Mouse (Mus musculus): ENCODE results near the gene D17H6S53E. TPM values are rescaled to one million over a fixed set of nuclear protein-coding genes. Genes with fewer than 3 reads are reported as not detected.

The D17H6S53E gene
- total RNA-seq (2022): 10 to 100 TPM; 29.3 to 41.2 (median 39.6) TPM

DNA sequence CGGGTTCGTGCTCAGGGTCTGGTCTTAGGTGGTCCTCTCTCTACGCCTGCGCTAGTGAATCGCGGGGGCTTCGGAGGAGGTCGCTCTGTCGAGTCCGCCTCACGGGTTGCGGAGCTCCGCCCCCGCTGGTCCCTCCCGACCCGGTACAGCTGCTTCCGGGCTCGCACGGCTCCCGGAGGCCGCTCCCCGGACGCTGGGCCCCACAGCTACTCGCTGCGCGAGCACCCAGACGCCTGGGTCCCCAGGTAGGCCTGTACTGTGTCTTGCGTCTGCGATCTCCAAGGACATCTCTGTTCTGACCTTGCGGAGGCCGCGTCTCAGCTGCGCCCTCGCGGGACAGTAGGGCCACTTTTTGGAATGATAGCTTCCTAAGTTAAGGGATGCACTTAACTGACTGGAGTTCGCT, at the start of gene D17H6S53E:
Gene D17H6S53E (plus strand): TSS at position 168 of the 406 bp plus-strand sequence.
- DNase-seq: peak; percentile 71

DNA sequence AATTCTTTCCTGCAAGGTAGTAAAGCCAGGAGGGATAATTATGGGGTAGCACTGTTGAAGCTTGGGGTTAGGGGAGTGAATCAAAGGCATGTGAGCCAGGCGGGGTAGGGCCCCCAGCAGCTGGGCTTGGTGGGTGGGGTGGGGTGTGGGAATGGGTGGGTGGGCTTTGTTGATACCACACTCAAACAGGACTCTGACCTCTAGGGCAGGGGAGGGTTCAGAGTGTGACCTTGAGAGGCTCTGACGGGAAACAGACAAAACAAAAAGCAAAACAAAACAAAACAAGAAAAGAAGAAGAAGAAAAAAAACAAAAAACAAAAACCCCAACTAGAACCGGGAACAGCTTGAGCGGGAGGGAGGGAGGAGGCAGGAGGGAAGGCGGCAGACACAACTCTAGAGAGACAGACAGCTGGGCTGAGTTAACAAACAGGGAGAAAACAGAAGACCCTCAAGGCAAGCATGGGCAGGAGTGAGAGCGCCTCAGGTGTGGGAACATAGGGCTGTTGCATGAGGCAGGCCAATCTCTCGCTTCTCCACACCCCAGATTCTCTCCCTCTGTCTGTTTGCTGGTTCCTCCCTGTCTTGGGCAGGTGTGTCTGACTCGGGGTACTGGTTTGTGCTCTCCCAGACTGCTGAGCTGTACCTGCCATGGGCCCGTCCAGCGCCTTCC, 49.5 kb upstream of the D17H6S53E start, which contains the start of gene Ly6g6e:
Gene Ly6g6e (plus strand): TSS at position 396 of the 670 bp plus-strand sequence.
- no peak for DNase-seq

- no peak for DNase-seq
These were observed 48.9 kb upstream of the D17H6S53E start for GRCm38 (mm10) chr17:35077285-35077684.

GRCm38 (mm10) chr17:35077786-35078233, 48.4 kb upstream of the D17H6S53E start, which contains the start of gene Ly6g6d:
Gene Ly6g6d (minus strand): TSS chr17:35078065.
- no peak for DNase-seq

GRCm38 (mm10) chr17:35079778-35080177, 46.4 kb upstream of the D17H6S53E start:
- DNase-seq: no peak

DNA sequence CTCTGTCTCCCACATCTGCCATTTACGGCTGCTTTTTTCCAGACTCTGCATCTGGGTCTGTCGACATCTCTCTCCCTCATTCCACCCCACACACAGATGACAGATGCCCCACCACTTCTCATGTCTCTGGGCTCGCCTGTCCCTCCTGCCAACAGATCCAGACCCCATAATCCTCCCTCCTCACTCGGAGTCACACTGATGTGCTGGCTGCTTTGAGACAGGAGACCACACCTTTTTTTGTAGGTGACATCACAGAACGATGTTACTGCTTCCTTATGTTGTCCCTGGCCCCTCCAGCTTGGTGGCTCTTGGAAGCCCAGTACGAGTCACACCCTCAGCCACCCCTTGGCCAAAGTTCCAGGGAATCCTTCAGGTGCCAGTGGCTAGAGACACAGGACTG, 45.9 kb upstream of the D17H6S53E start:
- no peak for DNase-seq

DNA sequence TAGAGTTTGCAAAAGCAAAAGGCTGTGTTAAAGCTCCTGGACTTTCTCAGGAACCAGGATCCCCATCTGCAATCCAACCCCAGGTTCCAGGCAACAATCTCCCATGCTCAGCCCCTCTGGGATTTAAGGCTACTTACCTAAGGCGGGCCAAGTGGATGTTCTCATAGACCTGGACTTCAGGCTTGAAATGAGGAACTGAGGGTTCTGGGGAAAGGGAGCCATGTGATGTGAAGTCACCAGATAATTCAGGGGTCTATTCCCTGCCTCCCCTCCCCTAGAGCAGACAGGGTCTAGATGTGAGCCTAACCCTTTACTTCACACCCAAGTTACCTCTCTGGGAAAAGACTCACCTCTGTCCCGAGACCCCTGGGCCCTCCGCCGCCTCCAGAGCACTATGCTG, 45.5 kb upstream of the D17H6S53E start:
- DNase-seq: no peak

DNA sequence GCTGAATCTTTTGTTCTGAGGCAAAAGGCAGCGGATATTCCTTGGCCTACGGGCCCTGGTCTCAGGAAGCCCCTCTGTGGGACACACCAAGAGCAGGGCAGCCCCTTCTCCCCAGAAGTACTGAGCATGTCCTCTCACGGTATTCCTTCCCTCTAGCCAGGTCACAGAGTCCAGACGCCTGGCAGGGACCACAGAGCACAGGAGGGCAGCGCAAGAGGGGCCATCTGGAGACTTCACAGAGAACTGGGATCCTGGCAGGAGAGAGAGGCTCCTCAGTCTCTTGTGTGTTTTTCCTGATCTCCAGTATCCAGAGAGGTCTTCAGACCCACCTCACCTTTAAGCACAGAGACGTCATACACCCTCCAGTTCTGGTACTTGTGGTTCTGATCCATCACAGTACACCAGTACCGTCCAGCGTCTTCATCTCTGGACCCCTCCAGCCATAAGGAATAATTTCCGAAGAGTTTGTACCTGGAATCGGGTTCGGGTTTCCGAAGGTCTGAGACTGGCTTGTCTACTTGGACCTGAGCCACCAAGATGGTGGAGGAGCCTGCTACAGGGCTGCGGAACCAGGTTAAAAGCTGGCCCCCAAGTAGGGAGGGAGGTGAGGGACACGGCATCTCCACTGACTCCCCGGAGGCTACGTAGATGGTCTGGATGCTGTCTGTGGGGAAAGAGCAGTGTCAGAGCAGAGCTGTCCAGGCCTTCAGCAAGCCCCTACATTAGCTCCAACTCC, 43.2 kb upstream of the D17H6S53E start:
- no peak for DNase-seq

- no peak for DNase-seq
These were observed 42.2 kb upstream of the D17H6S53E start for GRCm38 (mm10) chr17:35083929-35084497.

GRCm38 (mm10) chr17:35085208-35085865, 40.8 kb upstream of the D17H6S53E start, which contains the start of gene Ly6g6f:
Gene Ly6g6f (minus strand): TSS chr17:35085610.
- no peak for DNase-seq

- DNase-seq: no peak
These were observed 38.0 kb upstream of the D17H6S53E start for GRCm38 (mm10) chr17:35088151-35088550.

GRCm38 (mm10) chr17:35088825-35089644, 37.1 kb upstream of the D17H6S53E start, which contains the start of gene Abhd16a:
Gene Abhd16a (plus strand): TSS chr17:35089263.
- peak; percentile 90 for DNase-seq

DNA sequence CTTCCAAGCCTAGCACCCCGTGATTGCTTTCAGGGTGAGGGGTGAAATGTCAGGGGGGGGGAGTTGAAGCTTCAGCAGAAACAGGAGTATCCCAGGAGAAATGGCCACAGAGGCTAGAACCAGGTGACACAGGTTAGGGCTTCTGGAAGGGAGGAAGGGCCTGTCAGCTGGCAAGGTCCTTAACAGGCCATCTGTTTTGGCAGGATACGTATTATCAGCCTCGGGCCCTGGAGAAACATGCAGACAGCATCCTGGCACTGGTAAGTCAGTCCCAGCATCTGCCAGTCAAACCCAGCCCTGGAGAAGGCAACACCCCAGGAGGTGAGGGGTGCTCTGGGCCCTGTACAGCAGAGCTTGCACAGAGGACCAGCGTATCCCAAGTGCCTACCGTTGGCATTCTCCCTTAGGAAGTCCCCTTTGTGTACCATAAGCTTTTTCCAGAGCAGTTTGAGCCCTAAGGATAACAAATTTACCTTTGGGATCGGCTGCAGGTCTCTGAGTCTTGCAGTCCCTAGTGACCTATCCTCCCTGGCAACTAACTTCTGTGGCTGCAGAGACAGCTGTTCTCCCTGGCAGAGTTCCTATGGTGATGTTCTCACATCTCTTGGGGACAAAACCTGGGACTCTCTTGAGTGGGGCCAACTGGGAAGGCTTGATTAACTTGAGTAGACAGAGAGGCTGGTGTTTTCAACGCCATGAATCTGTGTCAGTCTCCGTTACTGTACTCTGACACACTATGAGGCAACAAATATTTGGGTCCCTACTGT, 35.8 kb upstream of the D17H6S53E start:
- peak; percentile 33 for DNase-seq

- DNase-seq: no peak
These were observed 33.6 kb upstream of the D17H6S53E start for GRCm38 (mm10) chr17:35092403-35093198.

DNA sequence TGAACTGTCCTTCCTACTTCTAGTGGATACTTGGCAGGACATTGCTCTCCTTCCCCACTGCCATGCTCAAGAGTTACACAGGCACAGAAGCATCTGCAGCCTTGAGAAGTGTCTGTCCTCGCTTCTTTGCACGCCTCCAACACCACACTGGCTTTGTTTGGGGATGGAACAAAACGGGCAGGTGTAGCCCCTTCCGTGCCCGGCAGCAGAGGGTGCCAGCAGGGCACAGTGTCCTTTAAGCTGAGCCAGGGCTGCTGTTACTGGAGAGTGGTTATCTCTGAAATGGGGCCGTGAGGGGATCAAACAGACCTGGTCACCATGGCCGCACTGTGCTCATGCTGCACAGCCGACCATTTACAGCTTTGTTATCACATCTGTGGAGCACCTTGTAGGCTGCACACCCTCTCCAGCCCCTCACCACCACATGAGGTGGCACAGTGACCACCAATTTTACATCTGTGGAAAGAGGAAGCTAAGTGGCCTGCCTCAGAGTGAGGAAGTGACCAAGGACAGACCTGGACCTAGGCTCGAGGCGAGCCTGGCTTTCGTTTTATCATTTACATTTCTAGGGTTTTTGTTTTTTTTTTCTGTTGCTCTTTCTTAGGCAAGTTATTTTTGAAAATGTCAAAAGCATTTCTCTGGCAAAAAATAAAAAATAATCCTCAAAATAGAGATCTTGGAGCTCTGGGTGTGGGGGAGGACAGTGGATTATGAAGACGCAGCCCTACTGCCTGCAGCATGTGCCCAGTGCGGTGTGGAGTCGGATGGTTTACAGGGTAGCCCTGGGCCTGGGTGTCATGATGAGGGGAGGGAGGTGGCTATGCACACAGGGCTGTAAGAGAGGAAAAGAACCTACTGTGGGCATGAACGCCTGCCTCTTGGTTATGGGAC, 31.5 kb upstream of the D17H6S53E start:
- no peak for DNase-seq

GRCm38 (mm10) chr17:35096597-35096996, 29.6 kb upstream of the D17H6S53E start:
- DNase-seq: no peak

DNA sequence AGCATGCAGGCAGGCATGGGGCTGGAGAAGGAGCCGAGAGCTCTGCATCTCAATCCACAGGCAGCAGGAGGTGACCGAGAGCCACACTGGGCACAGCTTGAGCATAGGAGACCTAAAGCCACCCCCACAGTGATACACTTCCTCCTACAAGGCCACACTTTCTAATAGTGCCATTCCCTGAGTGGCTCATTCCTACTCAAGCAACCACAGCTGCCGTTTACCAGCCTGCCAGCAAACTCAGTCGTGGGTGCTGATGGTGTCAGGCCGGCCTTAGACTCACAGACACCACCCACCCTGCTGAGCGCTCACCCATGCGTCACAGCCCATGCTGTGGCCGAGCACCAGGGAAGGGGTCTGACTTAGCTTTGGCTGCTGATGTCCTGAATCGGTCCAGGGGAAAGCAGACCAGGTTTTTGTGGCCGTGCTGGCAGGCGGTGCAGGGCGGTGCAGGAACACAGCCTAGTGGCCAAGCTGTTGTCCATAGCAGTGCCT, 29.0 kb upstream of the D17H6S53E start:
- no peak for DNase-seq

DNA sequence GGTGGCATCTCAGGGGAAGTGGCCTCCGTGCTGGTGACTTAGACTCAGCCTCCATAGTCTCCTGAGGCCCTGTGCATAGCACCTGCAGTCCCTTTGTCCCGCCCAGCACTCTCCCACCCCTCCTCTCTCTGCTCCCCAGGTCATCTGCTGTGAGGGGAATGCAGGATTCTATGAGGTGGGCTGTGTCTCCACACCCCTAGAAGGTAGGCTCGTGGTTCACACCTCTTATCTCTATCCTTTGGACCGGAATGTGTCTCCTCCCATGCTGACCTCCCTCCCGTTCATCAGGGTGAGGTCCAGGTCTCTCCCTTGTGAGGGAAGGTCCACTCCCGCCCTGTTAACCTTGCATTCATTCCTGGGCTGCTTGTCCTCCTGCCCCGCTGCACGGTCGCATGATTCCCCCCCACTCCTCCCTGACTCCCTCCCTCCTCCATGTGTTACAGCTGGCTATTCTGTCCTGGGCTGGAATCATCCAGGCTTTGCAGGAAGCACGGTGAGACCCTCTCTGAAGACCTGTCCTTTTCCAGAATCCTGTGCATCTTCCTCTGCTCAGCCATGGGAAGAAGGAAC, 25.9 kb upstream of the D17H6S53E start:
- no peak for DNase-seq
